Mouse (Mus musculus) olfactory bulb, adult 2 months (tissue): ENCODE results near the gene Smtnl2. TPM values are rescaled to one million over a fixed set of nuclear protein-coding genes. Genes with fewer than 3 reads are reported as not detected.

ENCODE experiments used
- H3K27ac ChIP-seq: fragments of 200-500 bp; 2 replicates; pipeline ENCODE4 v1.5.1; 2012; ENCODE audit warnings: low read depth, low read length; ENCODE audit not compliant: insufficient read depth
- H3K4me1 ChIP-seq: fragments of 200-500 bp; 2 replicates; pipeline ENCODE4 v1.6.1; 2012; ENCODE audit warnings: low read length; ENCODE audit not compliant: control insufficient read depth, insufficient read depth
- H3K4me3 ChIP-seq: fragments of 200-500 bp; 2 replicates; pipeline ENCODE4 v1.5.1; 2012; ENCODE audit warnings: mild to moderate bottlenecking, low read depth, low read length, moderate library complexity; ENCODE audit not compliant: insufficient read depth
- CTCF ChIP-seq: fragments of 200-500 bp; IDR thresholded peaks from 2 replicates; pipeline ENCODE4 v1.5.1; 2012; ENCODE audit warnings: low read depth, mild to moderate bottlenecking, low read length, moderate library complexity; ENCODE audit not compliant: insufficient read depth
- POLR2A ChIP-seq: fragments of 200-500 bp; IDR thresholded peaks from 2 replicates; pipeline ENCODE4 v1.6.1; 2012; ENCODE audit warnings: mild to moderate bottlenecking, low read depth, low read length, moderate library complexity; ENCODE audit not compliant: insufficient read depth
- WGBS: fragments of 180-500 bp; shearing (Covaris S2); methylation state at CpG from one replicate; pipeline ENCODE4 v1.1.7; 2018; 5-methylcytosine and 5-hydroxymethylcytosine counted together
- polyA plus RNA-seq: library from polyadenylated mRNA; stranded (reverse); fragments of >200 nt; gene quantifications from 2 replicates; pipeline ENCODE4 v1.2.4, GENCODE M21; 2012; ENCODE audit warnings: low replicate concordance; ENCODE audit not compliant: missing spikeins, insufficient read depth, insufficient read length

Smtnl2 gene
- polyA plus RNA-seq, 1 experiment = not detected

DNA sequence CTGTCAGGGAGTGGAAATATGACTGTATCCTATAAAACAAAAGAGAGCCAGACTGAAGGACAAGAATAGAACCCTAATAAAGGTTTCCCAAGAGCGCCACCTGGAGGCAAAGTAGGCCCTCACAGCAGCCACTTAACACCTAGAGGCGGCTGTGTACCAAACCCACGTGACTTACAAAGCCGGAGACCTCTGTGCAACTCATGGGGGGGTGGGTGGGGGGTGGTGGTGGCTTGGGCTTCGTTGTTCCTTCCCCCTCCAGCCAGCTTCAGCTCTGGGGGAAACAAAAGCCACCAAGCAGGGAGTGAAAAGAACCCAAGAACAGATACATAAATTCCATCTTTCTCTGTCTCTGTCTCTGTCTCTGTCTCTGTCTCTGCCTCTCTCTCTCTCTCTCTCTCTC lies 17.2 kb upstream of the Smtnl2 start:
- TF ChIP-seq CTCF (no peak), POLR2A (no peak)
- no peak overlapping the region for H3K27ac ChIP-seq
- 0% methylated on average over 5 of the region's 5 CpGs for WGBS
- H3K4me3 ChIP-seq = no peak overlapping the region
- no peaks in the 10 kb centered on the region for H3K4me1 ChIP-seq

GRCm38 (mm10) chr11:72426884-72427283 lies 15.4 kb upstream of the Smtnl2 start:
- H3K27ac ChIP-seq = no peak overlapping the region
- no peak overlapping the region for H3K4me3 ChIP-seq
- H3K4me1 ChIP-seq = no peaks in the 10 kb centered on the region
- TF ChIP-seq POLR2A = no peak
- TF ChIP-seq CTCF = no peak

DNA sequence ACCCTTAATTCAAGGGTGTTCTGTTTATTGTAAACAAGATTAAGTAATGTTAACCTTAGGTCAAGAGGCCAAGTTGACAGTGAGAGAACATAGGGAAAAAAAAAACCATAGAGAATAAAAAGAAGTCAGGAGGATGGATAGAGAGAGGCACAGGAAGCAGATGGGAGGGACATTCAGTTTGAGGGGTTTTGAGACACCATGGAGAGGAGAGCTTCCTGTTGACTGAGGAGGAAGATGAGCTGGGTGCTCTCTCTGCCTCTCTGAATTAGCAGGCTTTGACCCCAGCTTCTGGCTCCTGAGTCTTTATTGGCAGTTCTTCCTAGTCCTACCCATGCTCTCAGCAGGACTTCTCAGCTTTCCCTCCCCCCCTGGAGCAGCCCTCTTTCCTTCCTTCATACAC lies 13.7 kb upstream of the Smtnl2 start:
- Histone ChIP-seq H3K4me1 (no peaks in the 10 kb centered on the region), H3K4me3 (no peak overlapping the region), H3K27ac (no peak overlapping the region)
- TF ChIP-seq POLR2A (no peak), CTCF (no peak)

DNA sequence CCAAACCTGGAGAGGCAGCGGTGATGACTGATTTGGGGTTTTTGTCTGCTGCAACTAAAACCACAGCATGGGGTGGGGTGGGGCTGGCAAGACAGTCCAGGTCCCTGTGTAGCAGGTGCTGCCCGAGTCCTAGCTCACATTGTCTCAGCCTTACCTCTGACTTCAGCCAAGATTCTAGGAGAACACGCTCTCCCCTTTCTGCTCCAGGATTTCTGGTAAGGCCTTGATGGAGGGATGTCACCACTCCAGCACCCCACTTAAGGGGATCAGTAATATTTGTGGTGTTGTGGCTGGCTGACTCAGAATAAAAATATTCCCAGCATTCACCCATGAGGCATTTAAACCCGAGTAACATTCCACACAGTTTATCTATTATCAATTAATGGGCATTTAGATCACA lies 12.2 kb upstream of the Smtnl2 start:
- Histone ChIP-seq H3K4me1 (no peaks in the 10 kb centered on the region), H3K27ac (no peak overlapping the region), H3K4me3 (no peak overlapping the region)
- TF ChIP-seq CTCF (no peak), POLR2A (no peak)
- WGBS = 93% methylated on average over 4 of the region's 4 CpGs

- WGBS = 97% methylated on average over 11 of the region's 11 CpGs
- peaks cover 3% of the 10 kb centered on the region; the same call in 1 of the 2 replicates for H3K4me1 ChIP-seq
- H3K27ac ChIP-seq = no peak overlapping the region
- no peak for TF ChIP-seq CTCF
- no peak for TF ChIP-seq POLR2A
- H3K4me3 ChIP-seq = no peak overlapping the region
Observed at GRCm38 (mm10) chr11:72421518-72422278, 10.2 kb upstream of the Smtnl2 start.

DNA sequence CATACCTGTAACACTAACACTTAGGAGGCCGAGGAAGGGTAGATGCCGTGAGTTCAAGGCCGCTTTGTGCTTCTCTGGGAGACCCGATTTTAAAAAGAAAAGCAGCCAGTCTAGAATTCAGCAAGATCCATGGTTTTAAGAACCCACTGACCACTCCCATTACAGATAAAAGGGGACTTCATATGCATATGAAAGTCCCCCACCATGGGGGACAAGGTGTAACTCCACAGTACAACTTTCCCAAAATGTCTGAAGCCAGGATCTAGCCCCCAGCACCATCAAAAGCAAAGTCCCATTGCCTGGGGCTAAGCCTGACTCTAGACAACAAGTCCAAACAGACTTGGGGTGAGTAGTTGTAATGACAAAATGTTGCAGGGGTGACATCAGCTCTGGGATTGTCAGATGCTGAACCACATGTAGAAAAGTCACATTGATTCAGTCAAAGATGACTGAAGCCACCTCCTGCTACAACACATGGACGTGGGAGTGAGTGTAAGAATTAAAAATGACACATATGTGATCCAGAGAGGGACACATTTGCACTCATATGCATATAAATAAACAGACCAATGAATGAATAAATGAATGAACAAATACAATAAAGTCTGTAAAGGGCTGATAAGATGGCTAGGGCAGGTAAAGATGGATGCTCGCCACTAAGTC lies 9.1 kb upstream of the Smtnl2 start:
- Histone ChIP-seq H3K4me3 (no peak overlapping the region), H3K4me1 (peaks cover 3% of the 10 kb centered on the region; the same call in 1 of the 2 replicates), H3K27ac (no peak overlapping the region)
- TF ChIP-seq POLR2A (no peak), CTCF (no peak)
- 90% methylated on average over 6 of the region's 6 CpGs for whole genome bisulfite sequencing

DNA sequence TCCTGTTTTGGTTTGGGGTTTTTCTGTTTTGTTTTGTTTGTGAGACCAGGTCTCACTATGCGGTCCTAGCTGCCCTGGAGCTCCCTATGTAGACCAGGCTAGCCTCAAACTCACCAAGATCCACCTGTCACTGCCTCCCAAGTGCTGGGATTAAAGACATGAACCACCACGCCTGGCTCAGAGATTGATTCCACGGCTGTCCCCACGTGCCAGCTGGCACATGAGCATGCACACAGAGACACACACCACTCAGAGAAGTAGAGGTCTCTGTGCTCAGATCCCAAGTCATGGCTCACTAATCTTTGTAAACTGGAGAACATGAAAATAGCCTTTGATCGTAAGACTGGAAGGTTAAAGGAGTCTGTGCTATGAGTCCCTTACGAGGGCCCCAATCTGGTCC lies 7.5 kb upstream of the Smtnl2 start:
- peaks cover 3% of the 10 kb centered on the region; the same call in 1 of the 2 replicates for H3K4me1 ChIP-seq
- H3K27ac ChIP-seq = no peak overlapping the region
- TF ChIP-seq POLR2A (no peak), CTCF (no peak)
- WGBS = 96% methylated on average over 6 of the region's 6 CpGs
- no peak overlapping the region for H3K4me3 ChIP-seq

DNA sequence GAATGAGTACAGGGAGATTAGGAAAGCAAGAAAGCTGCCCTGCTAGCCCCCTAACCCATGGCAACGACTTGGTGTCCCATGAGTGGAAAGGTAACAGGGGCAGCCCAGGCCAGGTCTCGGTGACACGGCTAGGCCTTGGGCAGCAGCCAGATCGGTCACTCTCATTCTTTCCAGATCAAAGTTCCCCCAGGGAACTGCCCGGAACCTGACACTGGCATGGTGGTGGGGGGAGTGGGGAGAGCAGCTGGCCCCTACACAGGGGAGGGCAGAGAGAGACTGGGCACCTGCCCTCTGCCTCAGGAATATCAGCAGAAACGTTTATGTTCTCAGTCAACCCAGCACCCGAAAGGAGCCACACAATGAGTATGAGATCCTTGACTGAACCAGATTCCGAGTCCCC lies 6.7 kb upstream of the Smtnl2 start:
- no peak for TF ChIP-seq CTCF
- TF ChIP-seq POLR2A = no peak
- H3K27ac ChIP-seq = no peak overlapping the region
- H3K4me1 ChIP-seq = peaks cover 3% of the 10 kb centered on the region; the same call in 1 of the 2 replicates
- H3K4me3 ChIP-seq = no peak overlapping the region
- WGBS = 69% methylated on average over 8 of the region's 8 CpGs

DNA sequence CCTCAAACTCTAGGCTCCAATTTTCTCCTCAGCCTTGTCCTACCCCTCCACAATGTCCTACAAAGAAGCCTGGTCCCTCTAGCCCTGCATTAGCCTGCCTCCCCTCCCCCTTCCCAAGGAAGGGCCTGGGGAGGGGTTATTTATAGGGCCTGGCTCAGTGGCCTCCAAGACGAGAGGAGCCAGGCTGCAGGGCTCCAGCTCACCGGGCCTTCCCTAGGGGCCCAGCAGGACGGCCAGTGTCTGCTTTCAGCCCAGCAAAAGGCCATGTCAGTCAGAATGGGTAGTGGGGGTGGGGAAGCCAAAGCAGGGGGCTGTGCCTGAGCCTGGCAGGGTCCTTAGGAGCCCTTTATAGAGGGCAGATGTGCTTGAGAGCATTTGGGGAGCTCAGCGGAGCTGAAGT lies 5.9 kb upstream of the Smtnl2 start:
- H3K4me3 ChIP-seq = no peak overlapping the region
- TF ChIP-seq POLR2A (no peak), CTCF (no peak)
- 56% methylated on average over 4 of the region's 4 CpGs for WGBS
- H3K4me1 ChIP-seq = peaks cover 3% of the 10 kb centered on the region; the same call in 1 of the 2 replicates
- no peak overlapping the region for H3K27ac ChIP-seq

DNA sequence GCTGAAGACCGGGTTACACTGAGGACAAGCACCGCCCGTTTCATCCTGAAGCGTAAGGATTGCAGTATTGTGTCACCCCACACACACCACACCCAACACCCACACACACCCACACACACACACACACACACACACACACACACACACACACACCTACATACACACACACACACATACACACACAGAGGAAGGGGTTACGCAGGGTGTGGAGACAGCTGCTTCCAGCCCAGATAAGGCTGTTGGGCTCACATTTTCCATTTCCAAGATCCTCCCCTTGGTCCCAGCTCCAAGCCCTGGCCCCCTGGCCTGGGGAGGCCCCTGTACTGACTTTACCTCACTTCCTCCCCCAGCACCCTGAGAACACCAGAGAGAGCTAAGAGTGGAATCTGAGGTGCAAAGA lies 5.2 kb upstream of the Smtnl2 start:
- no peak overlapping the region for H3K27ac ChIP-seq
- no peak overlapping the region for H3K4me3 ChIP-seq
- H3K4me1 ChIP-seq = peaks cover 3% of the 10 kb centered on the region; the same call in 1 of the 2 replicates
- no peak for TF ChIP-seq CTCF
- TF ChIP-seq POLR2A = no peak
- 92% methylated on average over 5 of the region's 5 CpGs for WGBS
